Mouse (Mus musculus): ENCODE results near the gene Celf3. TPM values are rescaled to one million over a fixed set of nuclear protein-coding genes. Genes with fewer than 3 reads are reported as not detected.

The Celf3 gene
- polyA plus RNA-seq, 1 experiment: 112 TPM

GRCm38 (mm10) chr3:94456529-94457000 is 21.5 kb upstream of the Celf3 start:
- WGBS: under 1% methylated on average over 12 of the region's 12 CpGs
- DNase-seq: peak; percentile 77 to 79
- Histone ChIP-seq H3K27ac (ENCODE audit: insufficient read depth, low read length) (no peak overlapping the region), H3K4me3 (replicated peaks; ENCODE audit: insufficient read depth, low read depth, low read length) (peak overlapping the region; percentile 33), H3K27me3 (ENCODE audit: control insufficient read depth, insufficient read depth, low read length) (no peaks in the 10 kb centered on the region), H3K4me1 (ENCODE audit: control insufficient read depth, insufficient read depth, low read length) (no peaks in the 10 kb centered on the region)
- peak; percentile 83 for TF ChIP-seq CTCF (IDR thresholded peaks at IDR 0.05; ENCODE audit: borderline replicate concordance, insufficient read depth, low read depth, low read length)
- no peak for TF ChIP-seq POLR2A (IDR thresholded peaks at IDR 0.05; ENCODE audit: borderline replicate concordance, insufficient read depth, low read length)

- TF ChIP-seq CTCF (IDR thresholded peaks at IDR 0.05; ENCODE audit: borderline replicate concordance, insufficient read depth, low read depth, low read length): no peak
- no peak for TF ChIP-seq POLR2A (IDR thresholded peaks at IDR 0.05; ENCODE audit: borderline replicate concordance, insufficient read depth, low read length)
- Histone ChIP-seq H3K4me3 (replicated peaks; ENCODE audit: insufficient read depth, low read depth, low read length) (no peak overlapping the region), H3K4me1 (ENCODE audit: control insufficient read depth, insufficient read depth, low read length) (no peaks in the 10 kb centered on the region), H3K27ac (ENCODE audit: insufficient read depth, low read length) (no peak overlapping the region), H3K27me3 (ENCODE audit: control insufficient read depth, insufficient read depth, low read length) (no peaks in the 10 kb centered on the region)
- WGBS: 70% methylated on average over 3 of the region's 3 CpGs
- no peak for DNase-seq
These were observed 21.0 kb upstream of the Celf3 start for GRCm38 (mm10) chr3:94457055-94457454.

- Histone ChIP-seq H3K4me1 (ENCODE audit: control insufficient read depth, insufficient read depth, low read length) (no peaks in the 10 kb centered on the region), H3K27ac (ENCODE audit: insufficient read depth, low read length) (no peak overlapping the region), H3K27me3 (ENCODE audit: control insufficient read depth, insufficient read depth, low read length) (no peaks in the 10 kb centered on the region), H3K4me3 (replicated peaks; ENCODE audit: insufficient read depth, low read depth, low read length) (no peak overlapping the region)
- TF ChIP-seq CTCF (IDR thresholded peaks at IDR 0.05; ENCODE audit: borderline replicate concordance, insufficient read depth, low read depth, low read length) (no peak), POLR2A (IDR thresholded peaks at IDR 0.05; ENCODE audit: borderline replicate concordance, insufficient read depth, low read length) (no peak)
- no peak for DNase-seq
- 79% methylated on average over 2 of the region's 2 CpGs for WGBS
These were observed 18.3 kb upstream of the Celf3 start for GRCm38 (mm10) chr3:94459834-94460233.

- 63% methylated on average over 11 of the region's 11 CpGs for WGBS
- Histone ChIP-seq H3K4me3 (replicated peaks; ENCODE audit: insufficient read depth, low read depth, low read length) (no peak overlapping the region), H3K27ac (ENCODE audit: insufficient read depth, low read length) (no peak overlapping the region), H3K4me1 (ENCODE audit: control insufficient read depth, insufficient read depth, low read length) (no peaks in the 10 kb centered on the region; the same call in 1 of the 2 replicates), H3K27me3 (ENCODE audit: control insufficient read depth, insufficient read depth, low read length) (no peaks in the 10 kb centered on the region)
- no peak for TF ChIP-seq POLR2A (IDR thresholded peaks at IDR 0.05; ENCODE audit: borderline replicate concordance, insufficient read depth, low read length)
- TF ChIP-seq CTCF (IDR thresholded peaks at IDR 0.05; ENCODE audit: borderline replicate concordance, insufficient read depth, low read depth, low read length): no peak
- no peak for DNase-seq
These were observed 14.0 kb upstream of the Celf3 start for GRCm38 (mm10) chr3:94463926-94464578.

GRCm38 (mm10) chr3:94465632-94466430 is 12.3 kb upstream of the Celf3 start:
- no peaks in the 10 kb centered on the region for H3K27me3 ChIP-seq (ENCODE audit: control insufficient read depth, insufficient read depth, low read length)
- no peak overlapping the region for H3K4me3 ChIP-seq (replicated peaks; ENCODE audit: insufficient read depth, low read depth, low read length)
- WGBS: 63% methylated on average over 13 of the region's 13 CpGs
- no peak for TF ChIP-seq POLR2A (IDR thresholded peaks at IDR 0.05; ENCODE audit: borderline replicate concordance, insufficient read depth, low read length)
- no peak for TF ChIP-seq CTCF (IDR thresholded peaks at IDR 0.05; ENCODE audit: borderline replicate concordance, insufficient read depth, low read depth, low read length)
- H3K27ac ChIP-seq (ENCODE audit: insufficient read depth, low read length): no peak overlapping the region
- no peaks in the 10 kb centered on the region; the same call in 1 of the 2 replicates for H3K4me1 ChIP-seq (ENCODE audit: control insufficient read depth, insufficient read depth, low read length)
- DNase-seq: peak in 1 of 2 experiments; percentile 20

GRCm38 (mm10) chr3:94468931-94469330 is 9.2 kb upstream of the Celf3 start:
- Histone ChIP-seq H3K27me3 (ENCODE audit: control insufficient read depth, insufficient read depth, low read length) (no peaks in the 10 kb centered on the region), H3K4me3 (replicated peaks; ENCODE audit: insufficient read depth, low read depth, low read length) (no peak overlapping the region), H3K4me1 (ENCODE audit: control insufficient read depth, insufficient read depth, low read length) (peaks cover 12% of the 10 kb centered on the region), H3K27ac (ENCODE audit: insufficient read depth, low read length) (no peak overlapping the region)
- no peak for DNase-seq
- 67% methylated on average over 3 of the region's 3 CpGs for WGBS
- no peak for TF ChIP-seq CTCF (IDR thresholded peaks at IDR 0.05; ENCODE audit: borderline replicate concordance, insufficient read depth, low read depth, low read length)
- no peak for TF ChIP-seq POLR2A (IDR thresholded peaks at IDR 0.05; ENCODE audit: borderline replicate concordance, insufficient read depth, low read length)

- no peak overlapping the region for H3K27ac ChIP-seq (ENCODE audit: insufficient read depth, low read length)
- H3K27me3 ChIP-seq (ENCODE audit: control insufficient read depth, insufficient read depth, low read length): no peaks in the 10 kb centered on the region
- H3K4me1 ChIP-seq (ENCODE audit: control insufficient read depth, insufficient read depth, low read length): peaks cover 17% of the 10 kb centered on the region
- peak in 1 of 2 experiments; percentile 15 for DNase-seq
- 18% methylated on average over 28 of the region's 28 CpGs for WGBS
- H3K4me3 ChIP-seq (replicated peaks; ENCODE audit: insufficient read depth, low read depth, low read length): peak overlapping the region; percentile 31
- no peak for TF ChIP-seq POLR2A (IDR thresholded peaks at IDR 0.05; ENCODE audit: borderline replicate concordance, insufficient read depth, low read length)
- TF ChIP-seq CTCF (IDR thresholded peaks at IDR 0.05; ENCODE audit: borderline replicate concordance, insufficient read depth, low read depth, low read length): no peak
These were observed 5.5 kb upstream of the Celf3 start for GRCm38 (mm10) chr3:94472447-94473114.

Measured in cerebellum, adult 2 months (tissue).